Mouse (Mus musculus) E14TG2a.4 (cell line): ENCODE results near the gene Lats1.

Source experiments
- CTCF ChIP-seq: conservative IDR thresholded peaks from 2 replicates; pipeline ENCODE4 v1.5.1; 2014; ENCODE audit warnings: low read length
- NANOG ChIP-seq: IDR thresholded peaks from 2 replicates; pipeline ENCODE4 v1.6.1; 2014; ENCODE audit warnings: borderline replicate concordance, low read length, mixed read lengths
- POU5F1 ChIP-seq: IDR thresholded peaks from 2 replicates; pipeline ENCODE4 v1.6.1; 2014; ENCODE audit warnings: low read length, borderline replicate concordance

- no peak for TF ChIP-seq CTCF
- TF ChIP-seq POU5F1, result no peak
- TF ChIP-seq NANOG, result no peak
These were observed 18.4 kb upstream of the Lats1 start for GRCm38 (mm10) chr10:7662471-7663141.
